Mouse (Mus musculus): ENCODE measurements around the gene Unc5a. TPM values are rescaled to one million over a fixed set of nuclear protein-coding genes. Genes with fewer than 3 reads are reported as not detected.

Unc5a gene
- total RNA-seq, 1 experiment from 2014 or later = 7.2 TPM

Other genes starting within 250 kb of the Unc5a start
- 0.22 TPM in 1 of 2 replicates, not detected in the other for gene Cdhr2, start 247.9 kb upstream of the Unc5a start, total RNA-seq (2021)
- 3.5 and 5.1 TPM in 2 replicates for gene Gprin1, start 199.5 kb upstream of the Unc5a start, total RNA-seq (2021)
- gene Sncb, start 182.8 kb upstream of the Unc5a start, total RNA-seq (2021) = 0.96 and 2.5 TPM in 2 replicates
- not detected in 2 replicates for gene Eif4e1b, start 165.4 kb upstream of the Unc5a start, total RNA-seq (2021)
- 24.8 and 29.5 TPM in 2 replicates for gene Tspan17, start 160.0 kb upstream of the Unc5a start, total RNA-seq (2021)
- 1.3 and 1.8 TPM in 2 replicates for gene Hk3, start 72.0 kb downstream of the Unc5a start, total RNA-seq (2021)
- gene Uimc1, start 150.9 kb downstream of the Unc5a start, total RNA-seq (2021) = 26.1 and 33.5 TPM in 2 replicates
- gene Zfp346, start 155.9 kb downstream of the Unc5a start, total RNA-seq (2021) = 44.7 and 45.0 TPM in 2 replicates
- gene Gm17617, start 184.1 kb downstream of the Unc5a start, total RNA-seq (2021) = not detected in 2 replicates
- 39.2 and 46.7 TPM in 2 replicates for gene Fgfr4, start 203.2 kb downstream of the Unc5a start, total RNA-seq (2021)

Measured in adrenal gland, postnatal 14 days (tissue).